Mouse (Mus musculus): ENCODE data around the gene Avil.

Avil gene

GRCm38 (mm10) chr10:127000529-127000928 lies at the start of gene Avil:
Gene Avil, plus strand, starts transcription at chr10:127000709.
- in situ Hi-C loops (cut with MboI, MseI): no loop called here

DNA sequence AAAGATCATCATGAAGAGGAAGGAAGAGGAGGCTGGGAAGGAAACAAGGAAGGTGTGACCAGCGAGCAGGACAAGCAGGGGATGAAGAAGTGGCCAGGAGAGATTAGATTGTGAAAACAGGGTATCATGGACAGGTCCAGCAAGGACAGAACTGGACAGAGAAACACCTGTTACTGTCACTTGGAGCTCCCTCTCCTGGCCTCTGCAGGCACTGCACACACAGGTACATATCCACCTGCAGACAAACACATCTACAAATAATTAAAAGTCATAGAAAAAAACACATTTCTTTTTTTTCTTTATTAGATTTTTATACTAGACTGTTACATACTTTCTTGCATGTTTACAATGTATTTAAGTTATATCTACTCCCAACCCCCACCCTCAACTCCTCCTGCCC lies 48.1 kb upstream of the Avil start:
- in situ Hi-C loops (cut with MboI, MseI): no loop called here

- in situ Hi-C loops (cut with MboI, MseI): no loop called here
Measured at GRCm38 (mm10) chr10:126953029-126953471, 47.5 kb upstream of the Avil start.

DNA sequence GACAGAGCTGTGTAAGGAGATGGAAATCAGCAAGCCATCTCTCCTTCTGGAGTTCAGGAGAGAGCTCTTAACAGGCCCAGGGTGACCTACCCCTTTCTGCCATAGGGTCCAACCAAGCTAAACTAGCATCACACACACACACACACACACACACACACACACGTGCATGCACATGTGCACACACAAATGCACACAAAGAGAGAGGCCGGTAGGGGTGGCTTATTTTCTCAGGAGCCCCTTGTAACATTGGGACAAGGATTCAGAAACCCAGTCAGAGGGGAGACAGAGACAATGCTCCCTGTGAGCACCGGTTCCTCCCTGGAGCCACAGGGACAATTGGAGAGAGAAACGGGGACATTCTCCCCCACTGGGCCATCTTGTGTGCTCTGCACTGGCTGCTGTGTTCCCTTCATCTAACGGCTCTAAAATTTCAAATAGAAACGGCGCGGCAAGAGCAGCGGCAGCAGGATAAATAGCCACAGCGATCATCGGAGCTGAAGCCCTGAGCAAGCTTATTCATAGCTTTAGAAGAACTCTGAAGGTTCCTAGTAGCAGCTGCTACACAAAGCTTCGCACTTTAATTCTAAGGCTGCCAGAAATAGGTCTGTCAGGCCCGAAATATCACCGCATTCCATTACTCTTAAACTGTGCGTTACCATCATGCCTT lies 43.7 kb upstream of the Avil start:
- in situ Hi-C loops (cut with MboI, MseI): no loop called here

- in situ Hi-C loops (cut with MboI, MseI): no loop called here
Measured at GRCm38 (mm10) chr10:126957359-126958107, 43.0 kb upstream of the Avil start.

- in situ Hi-C loops (cut with MboI, MseI): no loop called here
Measured at GRCm38 (mm10) chr10:126960496-126960895, 40.0 kb upstream of the Avil start.

GRCm38 (mm10) chr10:126961757-126962156 lies 38.8 kb upstream of the Avil start:
- in situ Hi-C loops (cut with MboI, MseI): no loop called here

GRCm38 (mm10) chr10:126962271-126962965 lies 38.1 kb upstream of the Avil start:
- in situ Hi-C loops (cut with MboI, MseI): no loop called here

GRCm38 (mm10) chr10:126962966-126963330 lies 37.6 kb upstream of the Avil start:
- in situ Hi-C loops (cut with MboI, MseI): no loop called here

DNA sequence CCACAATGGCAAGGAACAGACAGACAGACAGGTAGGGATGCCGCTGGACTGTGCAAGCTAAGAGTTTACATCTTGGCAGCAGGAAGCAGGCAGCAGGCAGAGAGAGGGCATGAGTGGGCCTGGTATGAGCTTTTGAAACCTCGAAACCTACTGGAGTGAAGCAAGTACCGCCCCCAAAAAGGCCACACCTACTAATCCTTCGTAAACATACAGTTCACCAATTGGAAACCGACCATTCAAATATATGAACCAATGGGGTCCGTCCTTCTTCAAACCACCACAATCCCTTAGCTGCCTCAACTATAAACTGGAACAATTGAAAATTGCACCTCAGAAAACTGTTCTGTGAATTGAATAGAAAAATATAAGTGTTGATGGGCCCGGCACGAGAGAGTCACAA lies 36.7 kb upstream of the Avil start:
- in situ Hi-C loops (cut with MboI, MseI): no loop called here

GRCm38 (mm10) chr10:126971363-126972050 lies 29.0 kb upstream of the Avil start:
- in situ Hi-C loops (cut with MboI, MseI): no loop called here

GRCm38 (mm10) chr10:126972051-126972725 lies 28.3 kb upstream of the Avil start:
- in situ Hi-C loops (cut with MboI, MseI): no loop called here

DNA sequence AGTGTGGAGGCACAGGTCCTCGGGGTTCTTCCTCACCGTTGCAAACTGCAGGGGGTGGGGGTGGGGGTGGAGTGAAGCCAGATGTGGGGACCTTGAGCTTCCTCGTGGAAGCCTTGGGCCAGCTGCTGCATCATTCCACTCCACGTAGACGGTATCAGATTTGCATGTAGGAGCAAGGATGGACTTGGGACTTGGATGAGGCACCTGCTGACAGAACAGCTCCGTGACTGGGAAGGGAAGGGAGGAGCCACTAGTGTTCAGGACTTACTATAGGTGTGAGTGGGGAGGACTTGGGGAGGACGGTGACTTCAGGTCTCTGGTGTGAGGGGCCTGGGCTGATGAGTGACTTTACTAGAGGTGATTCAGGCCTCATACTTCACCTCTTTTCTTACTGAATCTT lies 27.5 kb upstream of the Avil start:
- in situ Hi-C loops (cut with MboI, MseI): no loop called here

- in situ Hi-C loops (cut with MboI, MseI): no loop called here
Measured at GRCm38 (mm10) chr10:126975706-126976105, 24.8 kb upstream of the Avil start.

GRCm38 (mm10) chr10:126977076-126977475 lies 23.4 kb upstream of the Avil start:
- in situ Hi-C loops (cut with MboI, MseI): no loop called here

DNA sequence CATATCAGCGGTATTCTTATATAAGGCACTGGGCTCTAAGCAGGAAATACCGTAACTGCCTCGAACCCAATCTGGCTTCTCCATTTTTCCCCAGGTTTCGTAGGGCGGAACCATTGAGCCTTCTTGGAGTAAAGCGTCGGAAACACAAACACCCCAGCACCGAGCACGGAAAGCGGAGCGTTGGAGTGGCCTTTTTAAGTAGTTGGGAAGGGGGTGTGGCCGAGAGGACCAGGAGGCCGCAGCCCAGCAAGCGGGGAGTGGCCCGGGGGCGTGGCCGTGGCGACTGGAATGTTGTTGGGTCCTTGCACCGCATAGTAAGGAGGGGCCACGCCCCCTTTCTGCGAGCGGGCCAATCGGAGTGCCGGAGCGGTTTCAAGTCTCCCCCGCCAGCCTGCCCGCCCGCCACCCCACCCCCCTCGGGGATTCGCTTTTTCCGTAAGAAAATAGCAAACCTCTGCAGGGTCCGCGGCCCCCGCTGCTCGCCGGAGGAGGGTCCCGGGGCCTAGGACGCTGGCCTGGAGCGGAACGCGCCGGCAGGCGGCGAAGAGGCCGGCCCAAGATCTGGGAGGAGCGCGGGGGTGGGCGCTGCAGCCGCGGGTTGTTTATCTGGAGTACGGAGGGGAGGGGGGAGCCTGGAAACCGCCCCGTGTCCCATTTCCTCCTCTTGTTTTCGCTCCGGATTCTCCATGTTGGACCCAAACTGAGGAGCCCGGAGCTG lies 22.1 kb upstream of the Avil start, which contains the start of gene Ctdsp2:
Gene Ctdsp2, plus strand, starts transcription at position 441 of the 718 bp plus-strand sequence.
- in situ Hi-C loops (cut with MboI, MseI): no loop called here

- in situ Hi-C loops (cut with MboI, MseI): no loop called here
Measured at GRCm38 (mm10) chr10:126979121-126979635, 21.3 kb upstream of the Avil start.

GRCm38 (mm10) chr10:126979636-126980151 lies 20.8 kb upstream of the Avil start:
- in situ Hi-C loops (cut with MboI, MseI): loop anchor here (5.0 kb wide), 1 partner anchor 57 kb away; no protein-coding TSS in a partner anchor

- in situ Hi-C loops (cut with MboI, MseI): loop anchor here (5.0 kb wide), 1 partner anchor 58 kb away; no protein-coding TSS in a partner anchor
Measured at GRCm38 (mm10) chr10:126980221-126980932, 20.1 kb upstream of the Avil start.
